Mouse (Mus musculus) CD4-positive, CD25-positive, alpha-beta regulatory T cell (primary cell): Measurements from ENCODE around the gene Cd83. TPM values are rescaled to one million over a fixed set of nuclear protein-coding genes. Genes with fewer than 3 reads are reported as not detected.

ENCODE experiments used
- polyA plus RNA-seq: library from polyadenylated mRNA; unstranded; fragments of 100-300 nt; shearing (Covaris generic); gene quantifications from one replicate; pipeline ENCODE4 v1.2.1, GENCODE M21; 2017

Cd83 gene
- 181 TPM for polyA plus RNA-seq

DNA sequence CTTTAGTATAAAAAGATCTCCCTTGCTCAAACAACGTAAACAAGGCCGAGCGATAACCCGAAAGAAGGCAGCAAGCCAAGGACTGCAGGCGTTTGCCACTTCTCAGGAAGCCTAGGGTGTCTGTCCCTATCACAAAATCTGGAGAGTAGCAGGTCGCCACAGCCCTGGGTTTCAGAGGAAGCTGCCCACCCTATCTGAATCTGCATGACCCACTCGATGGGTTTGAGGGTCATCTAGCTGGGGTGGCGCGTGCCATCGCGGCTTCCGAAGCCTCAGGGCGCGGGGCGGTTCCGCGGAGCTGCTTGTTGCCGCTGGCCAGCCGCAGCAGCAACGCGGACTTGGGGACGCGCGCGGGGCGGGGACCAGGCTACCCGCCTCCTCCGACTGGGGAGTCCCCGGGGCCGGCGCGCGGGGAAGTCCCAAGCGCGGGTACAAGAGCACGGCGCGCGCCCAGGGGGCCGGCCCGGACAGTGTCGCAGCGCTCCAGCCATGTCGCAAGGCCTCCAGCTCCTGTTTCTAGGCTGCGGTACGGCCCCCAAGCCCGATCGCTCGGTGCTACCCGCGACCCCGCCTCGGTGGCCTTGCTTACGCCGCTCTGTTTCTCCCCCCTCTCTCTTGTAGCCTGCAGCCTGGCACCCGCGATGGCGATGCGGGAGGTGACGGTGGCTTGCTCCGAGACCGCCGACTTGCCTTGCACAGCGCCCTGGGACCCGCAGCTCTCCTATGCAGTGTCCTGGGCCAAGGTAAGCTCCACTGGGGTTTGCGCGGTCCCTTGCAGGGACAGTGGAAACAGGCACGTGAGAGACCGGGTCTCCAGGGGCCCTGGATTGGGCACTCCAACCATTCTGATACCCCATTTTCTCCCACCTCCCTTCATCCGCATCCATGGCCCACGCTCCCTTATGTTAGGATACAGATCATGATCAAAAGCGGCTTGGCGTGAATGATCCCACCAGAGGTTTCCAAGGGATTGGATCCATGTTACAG is at the start of gene Cd83:
Cd83 (plus strand) TSS at position 51 of the 987 bp plus-strand sequence.

Other genes with a start within 250 kb of the Cd83 start
- 35.5 TPM for gene Mcur1, start 224.6 kb upstream of the Cd83 start, polyA plus RNA-seq
- 0.55 TPM for gene Rnf182, start 169.1 kb upstream of the Cd83 start, polyA plus RNA-seq